Mouse (Mus musculus) cerebellum, postnatal 4 days (tissue): ENCODE results near the gene Notch4.

ENCODE experiments used
- DNase-seq, 2 experiments: peaks; one replicate each; pipeline ENCODE4 v3.0.0; 2022; ENCODE audit warnings: low spot score in 2 of 2, mixed read lengths in 1 of 2

The Notch4 gene

GRCm38 (mm10) chr17:34593752-34594525 lies 29.9 kb downstream of the Notch4 start:
- DNase-seq = no peak

GRCm38 (mm10) chr17:34596098-34596497 lies 32.0 kb downstream of the Notch4 start:
- DNase-seq = no peak

- DNase-seq = no peak
These were observed 33.6 kb downstream of the Notch4 start, which contains the start of gene Ager for GRCm38 (mm10) chr17:34597566-34598095. Gene Ager (plus strand): TSS chr17:34597862.

GRCm38 (mm10) chr17:34599891-34600290 lies 35.8 kb downstream of the Notch4 start:
- DNase-seq = no peak

GRCm38 (mm10) chr17:34601796-34602195 lies 37.7 kb downstream of the Notch4 start:
- no peak for DNase-seq

- DNase-seq = peak; percentile 96 to 99
These were observed 39.5 kb downstream of the Notch4 start, which contains the start of gene Rnf5 for GRCm38 (mm10) chr17:34603375-34604060. Gene Rnf5 (minus strand): TSS chr17:34603690.

GRCm38 (mm10) chr17:34604061-34604508 lies 40.0 kb downstream of the Notch4 start, which contains the start of gene Agpat1:
Gene Agpat1 (plus strand): TSS chr17:34604262.
- peak; percentile 90 to 97 for DNase-seq

- DNase-seq = peak in 1 of 2 experiments; percentile 41
These were observed 40.6 kb downstream of the Notch4 start for GRCm38 (mm10) chr17:34604511-34605237.

- DNase-seq = peak; percentile 95 to 98
These were observed 41.5 kb downstream of the Notch4 start for GRCm38 (mm10) chr17:34605609-34606008.

- peak in 1 of 2 experiments; percentile 45 for DNase-seq
These were observed 42.3 kb downstream of the Notch4 start for GRCm38 (mm10) chr17:34606186-34607039.

GRCm38 (mm10) chr17:34607997-34608396 lies 43.9 kb downstream of the Notch4 start:
- no peak for DNase-seq

GRCm38 (mm10) chr17:34611050-34611449 lies 47.0 kb downstream of the Notch4 start:
- DNase-seq = no peak

- DNase-seq = no peak
These were observed 49.1 kb downstream of the Notch4 start for GRCm38 (mm10) chr17:34613054-34613645.

- DNase-seq = no peak
These were observed 49.8 kb downstream of the Notch4 start for GRCm38 (mm10) chr17:34613830-34614229.

- DNase-seq = no peak
These were observed 51.8 kb downstream of the Notch4 start, which contains the start of gene Egfl8 for GRCm38 (mm10) chr17:34615871-34616270. Gene Egfl8 (minus strand): TSS chr17:34615971.

GRCm38 (mm10) chr17:34618999-34619398 lies 54.9 kb downstream of the Notch4 start:
- DNase-seq = peak in 1 of 2 experiments; percentile 57

- no peak for DNase-seq
These were observed 56.9 kb downstream of the Notch4 start for GRCm38 (mm10) chr17:34621006-34621405.

- DNase-seq = no peak
These were observed 59.1 kb downstream of the Notch4 start for GRCm38 (mm10) chr17:34623161-34623560.

GRCm38 (mm10) chr17:34624981-34625380 lies 60.9 kb downstream of the Notch4 start:
- DNase-seq = no peak

GRCm38 (mm10) chr17:34626062-34626772 lies 62.1 kb downstream of the Notch4 start:
- DNase-seq = no peak
